Mouse (Mus musculus) ovary, adult 18-20 months (tissue): Measurements from ENCODE around the gene Crtc1.

Experiments
- DNase-seq: peaks from one replicate; pipeline ENCODE4 v3.0.0; 2022; ENCODE audit warnings: low spot score, mixed read lengths

Gene Crtc1

GRCm38 (mm10) chr8:70389678-70390077, 49.7 kb downstream of the Crtc1 start:
- no peak for DNase-seq

GRCm38 (mm10) chr8:70383287-70383686, 56.1 kb downstream of the Crtc1 start:
- DNase-seq: no peak

- no peak for DNase-seq
Observed at GRCm38 (mm10) chr8:70380069-70380468, 59.3 kb downstream of the Crtc1 start.

- no peak for DNase-seq
Observed at GRCm38 (mm10) chr8:70377049-70377448, 62.3 kb downstream of the Crtc1 start.

GRCm38 (mm10) chr8:70376275-70376741, 63.1 kb downstream of the Crtc1 start:
- DNase-seq: no peak

- no peak for DNase-seq
Observed at GRCm38 (mm10) chr8:70375212-70375859, 64.0 kb downstream of the Crtc1 start.

GRCm38 (mm10) chr8:70374318-70374927, 65.0 kb downstream of the Crtc1 start:
- peak; percentile 75 for DNase-seq

GRCm38 (mm10) chr8:70373397-70374317, 65.7 kb downstream of the Crtc1 start, which contains the start of gene Comp:
Comp (plus strand) TSS chr8:70373558.
- no peak for DNase-seq

- DNase-seq: no peak
Observed at GRCm38 (mm10) chr8:70371951-70372350, 67.4 kb downstream of the Crtc1 start.

- no peak for DNase-seq
Observed at GRCm38 (mm10) chr8:70370476-70370875, 68.9 kb downstream of the Crtc1 start.

- DNase-seq: no peak
Observed at GRCm38 (mm10) chr8:70366588-70366987, 72.8 kb downstream of the Crtc1 start.

GRCm38 (mm10) chr8:70364066-70364465, 75.3 kb downstream of the Crtc1 start:
- no peak for DNase-seq

- DNase-seq: no peak
Observed at GRCm38 (mm10) chr8:70361484-70362032, 77.8 kb downstream of the Crtc1 start.

- no peak for DNase-seq
Observed at GRCm38 (mm10) chr8:70360769-70361168, 78.6 kb downstream of the Crtc1 start.

- DNase-seq: no peak
Observed at GRCm38 (mm10) chr8:70359411-70359810, 80.0 kb downstream of the Crtc1 start.

GRCm38 (mm10) chr8:70356111-70356510, 83.3 kb downstream of the Crtc1 start:
- DNase-seq: no peak

- DNase-seq: no peak
Observed at GRCm38 (mm10) chr8:70354004-70354403, 85.4 kb downstream of the Crtc1 start.

GRCm38 (mm10) chr8:70353194-70353817, 86.1 kb downstream of the Crtc1 start, which contains the start of gene Upf1:
Upf1 (minus strand) TSS chr8:70353278.
- DNase-seq: peak; percentile 98

- DNase-seq: no peak
Observed at GRCm38 (mm10) chr8:70352657-70353151, 86.7 kb downstream of the Crtc1 start.

- DNase-seq: no peak
Observed at GRCm38 (mm10) chr8:70352000-70352384, 87.4 kb downstream of the Crtc1 start.
